Mouse (Mus musculus) liver, embryonic 15.5 days (tissue): Measurements from ENCODE around the gene 1500011B03Rik. TPM values are rescaled to one million over a fixed set of nuclear protein-coding genes. Genes with fewer than 3 reads are reported as not detected.
"Not testable (repeated sequence)": the region's sequence is repeated elsewhere in the genome, so short reads cannot be mapped to it uniquely, and the experiment has no call there.

ENCODE experiments used
- ATAC-seq: fragments of 200-750 bp; cut with Nextera tagmentation; 2 replicates; pipeline ENCODE4 v1.8.0; 2017; ENCODE audit warnings: moderate number of reproducible peaks, mild to moderate bottlenecking, moderate library complexity; ENCODE audit not compliant: insufficient read depth
- H3K27ac ChIP-seq: fragments of 300-500 bp; sonication (generic); replicated peaks from 2 replicates; pipeline ENCODE4 v1.5.1; 2015; ENCODE audit warnings: mild to moderate bottlenecking, inconsistent platforms
- H3K27me3 ChIP-seq: fragments of 300-500 bp; sonication (generic); 2 replicates; pipeline ENCODE4 v1.6.1; 2015; ENCODE audit warnings: mild to moderate bottlenecking, inconsistent platforms
- H3K36me3 ChIP-seq: fragments of 300-500 bp; sonication (generic); replicated peaks from 2 replicates; pipeline ENCODE4 v1.6.1; 2015; ENCODE audit warnings: moderate library complexity, mild to moderate bottlenecking, inconsistent platforms
- H3K4me1 ChIP-seq: fragments of 300-500 bp; sonication (generic); replicated peaks from 2 replicates; pipeline ENCODE4 v1.6.1; 2015; ENCODE audit warnings: inconsistent platforms
- H3K4me2 ChIP-seq: fragments of 300-500 bp; sonication (generic); 2 replicates; pipeline ENCODE4 v1.6.1; 2015; ENCODE audit warnings: moderate library complexity, mild to moderate bottlenecking, inconsistent platforms
- H3K4me3 ChIP-seq: fragments of 300-500 bp; sonication (generic); replicated peaks from 2 replicates; pipeline ENCODE4 v1.5.1; 2015; ENCODE audit warnings: mild to moderate bottlenecking, inconsistent platforms
- H3K9ac ChIP-seq: fragments of 300-500 bp; sonication (generic); 2 replicates; pipeline ENCODE4 v1.6.1; 2015; ENCODE audit warnings: moderate library complexity, mild to moderate bottlenecking, inconsistent platforms
- H3K9me3 ChIP-seq: fragments of 300-500 bp; sonication (generic); replicated peaks from 2 replicates; pipeline ENCODE4 v1.6.1; 2016; ENCODE audit warnings: inconsistent platforms
- WGBS: fragments of 180-500 bp; shearing (Covaris S2); methylation state at CpG from one replicate; pipeline ENCODE4 v1.1.7; 2015; ENCODE audit warnings: mixed read lengths; ENCODE audit not compliant: insufficient replicate concordance; 5-methylcytosine and 5-hydroxymethylcytosine counted together
- polyA plus RNA-seq: library from polyadenylated mRNA; unstranded; fragments of >200 nt; fragmentation: Nextera tagmentation; extraction: Ambion mirVana; gene quantifications from 2 replicates; pipeline ENCODE4 v1.2.1, GENCODE M21; 2015

Gene 1500011B03Rik
- polyA plus RNA-seq, 1 experiment from 2014 or later, result 21.3 TPM

- not testable (repeated sequence) for H3K4me3 ChIP-seq, H3K4me1 ChIP-seq, H3K9me3 ChIP-seq, H3K9ac ChIP-seq, H3K4me2 ChIP-seq, H3K27ac ChIP-seq, H3K27me3 ChIP-seq, ATAC-seq, H3K36me3 ChIP-seq
- WGBS, result 59% methylated on average over 5 of the region's 5 CpGs
Observed at GRCm38 (mm10) chr5:114840481-114840880, 17.2 kb upstream of the 1500011B03Rik start.

GRCm38 (mm10) chr5:114836886-114837285 is 13.6 kb upstream of the 1500011B03Rik start:
- Histone ChIP-seq H3K9me3 (no peaks in the 10 kb centered on the region), H3K27me3 (peaks cover 10% of the 10 kb centered on the region; the same call in 1 of the 2 replicates), H3K9ac (no peak overlapping the region), H3K4me2 (no peak overlapping the region), H3K4me3 (no peak overlapping the region), H3K27ac (no peak overlapping the region), H3K36me3 (no peaks in the 10 kb centered on the region), H3K4me1 (no peaks in the 10 kb centered on the region)
- no peak for ATAC-seq
- 46% methylated on average over 12 of the region's 12 CpGs for WGBS

GRCm38 (mm10) chr5:114829740-114830139 is 6.5 kb upstream of the 1500011B03Rik start:
- no peak overlapping the region for H3K9ac ChIP-seq
- H3K4me2 ChIP-seq, result no peak overlapping the region
- no peaks in the 10 kb centered on the region for H3K36me3 ChIP-seq
- 50% methylated on average over 3 of the region's 3 CpGs for WGBS
- H3K4me3 ChIP-seq, result no peak overlapping the region
- ATAC-seq, result no peak
- H3K4me1 ChIP-seq, result peaks cover 13% of the 10 kb centered on the region
- H3K9me3 ChIP-seq, result no peaks in the 10 kb centered on the region
- no peak overlapping the region for H3K27ac ChIP-seq
- 0 out of 2 replicates have a peak, but pooled peaks cover 6% of the 10 kb centered on the region for H3K27me3 ChIP-seq

- Histone ChIP-seq H3K4me1 (peaks cover 27% of the 10 kb centered on the region), H3K9ac (no peak overlapping the region), H3K27ac (no peak overlapping the region), H3K27me3 (no peaks in the 10 kb centered on the region), H3K36me3 (no peaks in the 10 kb centered on the region), H3K4me3 (no peak overlapping the region), H3K4me2 (no peak overlapping the region), H3K9me3 (no peaks in the 10 kb centered on the region)
- no peak for ATAC-seq
- whole genome bisulfite sequencing, result 68% methylated on average over 12 of the region's 12 CpGs
Observed at GRCm38 (mm10) chr5:114827427-114827826, 4.2 kb upstream of the 1500011B03Rik start.

- 10% methylated on average over 27 of the region's 27 CpGs for WGBS
- peak overlapping the region; percentile 70 for H3K27ac ChIP-seq
Observed at GRCm38 (mm10) chr5:114825978-114826691, 2.9 kb upstream of the 1500011B03Rik start.

GRCm38 (mm10) chr5:114824197-114824596 is 929 bp upstream of the 1500011B03Rik start:
- no peak for ATAC-seq
- H3K27ac ChIP-seq, result no peak overlapping the region; the same call in 1 of the 2 replicates

More at GRCm38 (mm10) chr5:114825978-114826691, 2.9 kb upstream of the 1500011B03Rik start:
- Histone ChIP-seq H3K4me1 (peaks cover 27% of the 10 kb centered on the region), H3K4me3 (peak overlapping the region; percentile 60), H3K4me2 (peak overlapping the region; percentile 84), H3K9ac (peak overlapping the region; percentile 45; the same call in 1 of the 2 replicates), H3K27me3 (no peaks in the 10 kb centered on the region), H3K36me3 (peaks cover 4% of the 10 kb centered on the region; the same call in 1 of the 2 replicates), H3K9me3 (no peaks in the 10 kb centered on the region)
- peak; percentile 88 for ATAC-seq

GRCm38 (mm10) chr5:114818124-114818523 is 5.1 kb downstream of the 1500011B03Rik start:
- H3K4me3 ChIP-seq, result no peak overlapping the region
- no peaks in the 10 kb centered on the region for H3K27me3 ChIP-seq
- H3K4me1 ChIP-seq, result peaks cover 18% of the 10 kb centered on the region
- ATAC-seq, result peak; percentile 38; the same call in 1 of the 2 replicates
- no peak overlapping the region for H3K9ac ChIP-seq
- WGBS, result 59% methylated on average over 11 of the region's 11 CpGs
- peaks cover 4% of the 10 kb centered on the region; the same call in 1 of the 2 replicates for H3K36me3 ChIP-seq
- no peak overlapping the region for H3K27ac ChIP-seq
- H3K4me2 ChIP-seq, result no peak overlapping the region
- H3K9me3 ChIP-seq, result no peaks in the 10 kb centered on the region

More at GRCm38 (mm10) chr5:114824197-114824596, 929 bp upstream of the 1500011B03Rik start:
- Histone ChIP-seq H3K9ac (no peak overlapping the region), H3K36me3 (peaks cover 4% of the 10 kb centered on the region; the same call in 1 of the 2 replicates), H3K9me3 (no peaks in the 10 kb centered on the region), H3K4me1 (peaks cover 27% of the 10 kb centered on the region), H3K4me3 (peak overlapping the region; percentile 72), H3K27me3 (no peaks in the 10 kb centered on the region), H3K4me2 (peak overlapping the region; percentile 90)
- WGBS, result 7% methylated on average over 9 of the region's 9 CpGs

GRCm38 (mm10) chr5:114816599-114816998 is 6.7 kb downstream of the 1500011B03Rik start:
- Histone ChIP-seq H3K27ac (no peak overlapping the region), H3K36me3 (no peaks in the 10 kb centered on the region; the same call in 1 of the 2 replicates), H3K9ac (no peak overlapping the region), H3K4me1 (peaks cover 25% of the 10 kb centered on the region), H3K27me3 (no peaks in the 10 kb centered on the region), H3K4me2 (no peak overlapping the region), H3K4me3 (no peak overlapping the region), H3K9me3 (no peaks in the 10 kb centered on the region)
- WGBS, result 65% methylated on average over 6 of the region's 6 CpGs
- no peak for ATAC-seq

GRCm38 (mm10) chr5:114813525-114814181 is 9.6 kb downstream of the 1500011B03Rik start:
- Histone ChIP-seq H3K4me3 (peak overlapping the region; percentile 91), H3K36me3 (no peaks in the 10 kb centered on the region), H3K9me3 (no peaks in the 10 kb centered on the region), H3K4me1 (peaks cover 43% of the 10 kb centered on the region), H3K9ac (peak overlapping the region; percentile 67), H3K27ac (peak overlapping the region; percentile 64; the same call in 1 of the 2 replicates), H3K27me3 (no peaks in the 10 kb centered on the region), H3K4me2 (peak overlapping the region; percentile 89)
- WGBS, result under 1% methylated on average over 50 of the region's 50 CpGs
- ATAC-seq, result peak; percentile 83

GRCm38 (mm10) chr5:114809826-114810225 is 13.4 kb downstream of the 1500011B03Rik start:
- ATAC-seq, result no peak
- Histone ChIP-seq H3K9ac (no peak overlapping the region), H3K4me3 (no peak overlapping the region), H3K4me1 (peaks cover 69% of the 10 kb centered on the region), H3K4me2 (no peak overlapping the region), H3K27ac (peak overlapping the region; percentile 51; the same call in 1 of the 2 replicates), H3K9me3 (no peaks in the 10 kb centered on the region), H3K27me3 (no peaks in the 10 kb centered on the region), H3K36me3 (peaks cover 17% of the 10 kb centered on the region)
- 56% methylated on average over 5 of the region's 5 CpGs for WGBS

GRCm38 (mm10) chr5:114809181-114809756 is 14.0 kb downstream of the 1500011B03Rik start:
- ATAC-seq, result no peak
- WGBS, result 75% methylated on average over 10 of the region's 10 CpGs
- no peaks in the 10 kb centered on the region for H3K9me3 ChIP-seq
- no peak overlapping the region for H3K9ac ChIP-seq
- H3K4me1 ChIP-seq, result peaks cover 69% of the 10 kb centered on the region
- H3K4me2 ChIP-seq, result no peak overlapping the region
- no peaks in the 10 kb centered on the region for H3K27me3 ChIP-seq
- peaks cover 23% of the 10 kb centered on the region for H3K36me3 ChIP-seq
- H3K27ac ChIP-seq, result peak overlapping the region; percentile 51; the same call in 1 of the 2 replicates
- H3K4me3 ChIP-seq, result no peak overlapping the region
